Mouse (Mus musculus) midbrain, embryonic 12.5 days (tissue): Measurements from ENCODE around the gene Plcd3. TPM values are rescaled to one million over a fixed set of nuclear protein-coding genes. Genes with fewer than 3 reads are reported as not detected.

ENCODE experiments used
- ATAC-seq: fragments of 200-750 bp; cut with Nextera tagmentation; 2 replicates; pipeline ENCODE4 v1.8.0; 2017; ENCODE audit warnings: low read depth, moderate TSS enrichment, moderate library complexity; ENCODE audit not compliant: low FRiP score
- H3K27ac ChIP-seq: fragments of 300-500 bp; sonication (generic); replicated peaks from 2 replicates; pipeline ENCODE4 v1.5.1; 2016; ENCODE audit warnings: mild to moderate bottlenecking
- H3K27me3 ChIP-seq: fragments of 300-500 bp; sonication (generic); 2 replicates; pipeline ENCODE4 v1.6.1; 2016; ENCODE audit warnings: mild to moderate bottlenecking
- H3K36me3 ChIP-seq: fragments of 300-500 bp; sonication (generic); 2 replicates; pipeline ENCODE4 v1.6.1; 2016
- H3K4me1 ChIP-seq: fragments of 300-500 bp; sonication (generic); 2 replicates; pipeline ENCODE4 v1.6.1; 2016
- H3K4me2 ChIP-seq: fragments of 300-500 bp; sonication (generic); replicated peaks from 2 replicates; pipeline ENCODE4 v1.6.1; 2016; ENCODE audit warnings: mild to moderate bottlenecking, moderate library complexity
- H3K4me3 ChIP-seq: fragments of 300-500 bp; sonication (generic); 2 replicates; pipeline ENCODE4 v1.5.1; 2016; ENCODE audit warnings: mild to moderate bottlenecking
- H3K9ac ChIP-seq: fragments of 300-500 bp; sonication (generic); replicated peaks from 2 replicates; pipeline ENCODE4 v1.6.1; 2016; ENCODE audit warnings: mild to moderate bottlenecking, moderate library complexity
- H3K9me3 ChIP-seq: fragments of 300-500 bp; sonication (generic); 2 replicates; pipeline ENCODE4 v1.6.1; 2016; ENCODE audit warnings: mild to moderate bottlenecking
- WGBS: fragments of 180-500 bp; shearing (Covaris S2); methylation state at CpG from one replicate; pipeline ENCODE4 v1.1.7; 2016; 5-methylcytosine and 5-hydroxymethylcytosine counted together
- polyA plus RNA-seq: library from polyadenylated mRNA; unstranded; fragments of >200 nt; fragmentation: Nextera tagmentation; extraction: Ambion mirVana; gene quantifications from 2 replicates; pipeline ENCODE4 v1.2.1, GENCODE M21; 2016

Plcd3 gene
- polyA plus RNA-seq, 1 experiment from 2014 or later = 1.1 TPM

DNA sequence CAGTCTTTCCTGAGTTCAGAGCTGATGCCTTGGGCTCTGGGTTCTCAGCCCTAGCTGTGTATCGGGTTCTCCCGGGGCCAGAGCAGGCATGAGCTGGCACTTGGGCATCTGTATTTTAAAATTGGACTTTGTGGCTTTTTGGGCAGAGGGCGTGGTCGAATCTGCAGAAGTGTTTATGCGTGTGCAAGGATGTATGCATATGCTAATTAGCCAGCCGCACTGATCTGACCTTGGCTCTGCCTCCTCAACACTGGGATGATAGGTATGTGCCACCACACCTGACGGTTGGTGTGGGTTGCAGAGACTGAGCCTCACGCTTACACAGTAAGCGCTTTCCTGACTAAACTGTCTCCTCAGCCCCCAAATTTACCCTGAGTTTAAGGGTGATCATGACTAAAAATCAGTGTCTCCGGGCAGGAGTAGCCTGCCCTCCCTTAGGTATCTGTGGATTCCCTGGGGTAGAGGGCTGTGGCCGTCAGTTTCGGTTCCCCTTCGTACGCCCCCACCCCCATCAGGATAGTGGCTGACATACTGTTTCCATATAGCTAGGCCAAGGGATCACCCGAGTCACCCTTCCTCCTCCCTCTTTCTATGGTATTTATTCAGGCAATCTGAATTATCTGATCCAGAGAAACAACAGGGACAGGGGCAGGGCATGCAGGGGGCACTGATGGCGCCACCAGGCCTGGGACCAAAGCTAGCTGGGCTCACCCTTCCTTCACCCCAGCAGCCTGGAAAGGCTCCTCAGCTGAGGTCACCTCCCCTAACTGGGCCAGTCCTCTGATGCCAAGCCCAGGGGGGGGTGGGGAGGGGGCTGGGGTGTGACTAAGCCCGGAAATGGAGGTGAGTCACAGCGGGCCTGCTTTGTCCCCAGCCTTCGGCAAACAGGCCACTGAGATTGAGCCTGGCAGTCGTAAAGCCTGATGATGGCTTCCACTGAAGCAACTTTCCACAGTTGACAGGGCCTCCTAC lies 7.3 kb downstream of the Plcd3 start:
- no peak overlapping the region for H3K27ac ChIP-seq
- H3K9ac ChIP-seq = no peak overlapping the region
- ATAC-seq = no peak
- H3K9me3 ChIP-seq = no peaks in the 10 kb centered on the region
- no peak overlapping the region for H3K4me2 ChIP-seq
- 78% methylated on average over 20 of the region's 20 CpGs for WGBS
- peaks cover 24% of the 10 kb centered on the region for H3K27me3 ChIP-seq
- no peak overlapping the region for H3K4me3 ChIP-seq
- H3K36me3 ChIP-seq = no peaks in the 10 kb centered on the region
- H3K4me1 ChIP-seq = peaks cover 15% of the 10 kb centered on the region

DNA sequence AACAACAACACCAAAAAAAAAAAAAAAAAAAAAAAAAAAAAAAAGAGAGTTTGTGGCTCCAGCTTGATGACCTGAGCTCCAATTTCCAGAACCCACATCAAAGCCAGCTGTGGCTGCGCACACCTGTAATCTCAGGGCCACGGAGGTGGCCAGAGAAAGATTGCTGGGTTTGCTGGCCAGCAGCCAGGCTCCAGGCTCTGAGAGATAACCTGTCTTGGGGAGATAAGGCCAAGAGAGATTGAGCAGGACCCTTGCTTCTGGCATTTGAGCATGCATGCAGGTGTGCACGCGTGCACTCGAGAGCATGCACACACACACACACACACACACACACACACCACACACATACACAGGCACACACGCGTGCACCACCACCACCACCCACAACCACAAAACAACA lies 8.2 kb downstream of the Plcd3 start:
- no peaks in the 10 kb centered on the region for H3K9me3 ChIP-seq
- peaks cover 11% of the 10 kb centered on the region for H3K4me1 ChIP-seq
- no peak overlapping the region for H3K9ac ChIP-seq
- H3K4me3 ChIP-seq = no peak overlapping the region
- 96% methylated on average over 7 of the region's 7 CpGs for WGBS
- H3K4me2 ChIP-seq = no peak overlapping the region
- no peak for ATAC-seq
- no peaks in the 10 kb centered on the region for H3K36me3 ChIP-seq
- H3K27ac ChIP-seq = no peak overlapping the region
- peaks cover 16% of the 10 kb centered on the region for H3K27me3 ChIP-seq

DNA sequence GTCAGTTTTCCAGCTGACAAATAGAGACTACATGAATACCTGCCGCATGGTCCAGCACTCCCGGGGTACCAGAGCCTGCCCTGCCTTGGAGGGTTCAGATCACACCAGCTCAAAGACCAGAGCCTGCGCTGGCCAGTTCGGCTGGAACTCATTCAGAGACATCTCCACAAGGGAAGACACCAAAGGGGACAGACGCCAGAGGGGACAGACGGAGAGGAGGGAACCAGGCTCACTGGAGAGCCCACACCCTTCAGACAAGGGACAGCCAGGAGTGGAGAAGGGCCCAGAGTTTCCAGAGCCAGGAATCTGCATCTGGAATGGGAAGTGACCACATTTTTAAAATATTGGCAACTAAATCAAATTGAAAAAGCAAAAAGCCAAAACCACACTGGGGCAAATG lies 19.8 kb downstream of the Plcd3 start:
- no peak for ATAC-seq
- no peaks in the 10 kb centered on the region for H3K36me3 ChIP-seq
- no peaks in the 10 kb centered on the region for H3K9me3 ChIP-seq
- H3K27me3 ChIP-seq = peaks cover 46% of the 10 kb centered on the region
- H3K4me1 ChIP-seq = peaks cover 11% of the 10 kb centered on the region
- no peak overlapping the region for H3K9ac ChIP-seq
- no peak overlapping the region for H3K4me2 ChIP-seq
- 50% methylated on average over 6 of the region's 6 CpGs for WGBS
- no peak overlapping the region for H3K4me3 ChIP-seq
- no peak overlapping the region for H3K27ac ChIP-seq

DNA sequence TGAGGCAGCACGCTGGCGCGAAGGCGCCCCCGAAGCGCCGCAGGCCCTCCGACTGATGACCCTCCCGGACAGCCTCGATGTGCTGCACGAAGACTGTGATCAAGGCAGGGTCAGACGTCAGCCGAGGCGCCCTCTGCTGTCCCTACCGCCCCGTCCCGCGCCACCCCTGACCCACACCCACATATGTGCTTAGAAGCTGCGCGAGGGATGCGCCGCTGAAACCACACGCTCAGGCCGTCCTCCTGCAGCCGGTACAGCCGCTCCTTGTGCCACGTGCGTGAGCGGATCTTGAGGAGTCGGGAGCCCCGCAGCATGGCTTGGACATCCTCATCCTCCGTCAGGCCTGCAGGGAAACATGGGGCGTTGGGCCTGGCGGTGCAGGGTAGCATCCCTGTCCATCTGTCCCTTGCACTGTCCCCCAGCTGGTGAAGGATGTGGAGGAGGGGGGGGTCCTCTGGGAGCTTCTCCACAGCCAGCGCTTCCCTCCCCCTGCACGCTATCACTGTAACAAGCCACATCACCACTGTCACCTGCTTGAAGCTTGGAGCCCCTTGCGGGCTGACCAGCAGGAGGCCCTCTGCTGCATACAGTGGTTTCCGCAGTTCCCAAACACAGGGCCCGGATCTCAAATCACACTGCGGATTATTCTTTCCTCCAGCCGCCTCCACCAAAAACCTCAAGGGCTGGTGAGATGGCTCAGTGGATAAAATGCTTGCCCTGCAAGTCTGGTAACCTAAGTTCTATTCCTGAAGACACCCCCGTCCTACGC lies 21.0 kb downstream of the Plcd3 start:
- Histone ChIP-seq H3K27ac (no peak overlapping the region), H3K27me3 (peaks cover 46% of the 10 kb centered on the region), H3K4me3 (peak overlapping the region; percentile 25), H3K4me2 (peak overlapping the region; percentile 46), H3K4me1 (peaks cover 11% of the 10 kb centered on the region), H3K9me3 (no peaks in the 10 kb centered on the region), H3K9ac (0 out of 2 replicates have a peak overlapping the region, but pooled peaks have one; percentile 15), H3K36me3 (no peaks in the 10 kb centered on the region)
- ATAC-seq = peak; percentile 52; the same call in 1 of the 2 replicates
- WGBS = 2% methylated on average over 43 of the region's 43 CpGs

DNA sequence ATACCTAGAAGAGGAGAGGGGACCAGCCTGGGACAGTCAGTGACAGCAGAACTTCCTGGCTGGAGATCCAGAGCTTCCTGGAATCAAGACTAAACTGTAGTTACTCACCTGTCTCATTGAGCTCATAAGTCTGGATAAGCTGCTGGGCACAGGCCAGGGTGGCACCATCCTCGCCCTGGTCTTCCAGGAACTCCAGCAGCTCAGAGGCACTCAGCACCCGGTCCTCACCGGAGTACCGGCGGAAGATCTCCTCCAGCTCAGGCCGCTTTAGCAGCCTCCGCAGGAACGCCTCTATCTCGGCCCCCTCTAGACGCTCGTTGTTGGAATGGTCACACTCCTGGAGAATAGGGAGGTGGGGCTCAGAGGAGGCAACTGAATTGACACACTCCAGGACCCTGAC lies 23.3 kb downstream of the Plcd3 start:
- H3K4me1 ChIP-seq = peaks cover 17% of the 10 kb centered on the region
- H3K9me3 ChIP-seq = no peaks in the 10 kb centered on the region
- ATAC-seq = no peak
- no peak overlapping the region for H3K4me3 ChIP-seq
- no peaks in the 10 kb centered on the region for H3K36me3 ChIP-seq
- peaks cover 46% of the 10 kb centered on the region for H3K27me3 ChIP-seq
- 83% methylated on average over 11 of the region's 11 CpGs for WGBS
- H3K27ac ChIP-seq = no peak overlapping the region
- no peak overlapping the region for H3K4me2 ChIP-seq
- no peak overlapping the region for H3K9ac ChIP-seq

DNA sequence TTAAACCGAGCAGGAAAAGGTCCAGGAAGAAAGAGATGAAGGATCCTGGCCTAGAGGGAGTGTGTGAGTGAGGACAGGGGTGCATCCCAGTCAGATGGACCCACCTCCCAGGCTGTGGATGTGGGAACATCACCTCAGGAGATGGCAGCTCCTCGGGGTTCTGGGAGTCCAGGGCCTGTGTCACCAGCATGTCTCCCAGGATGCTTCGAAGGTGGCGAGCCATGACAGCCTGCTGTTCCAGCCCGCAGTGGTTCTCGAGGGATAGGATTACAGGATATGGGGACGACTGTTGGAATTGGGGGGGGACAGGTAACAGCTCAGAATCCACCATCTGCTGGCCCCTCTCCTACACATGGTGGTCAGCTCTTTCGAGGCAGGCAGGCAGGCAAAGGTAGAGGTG lies 24.9 kb downstream of the Plcd3 start:
- H3K4me1 ChIP-seq = peaks cover 17% of the 10 kb centered on the region
- WGBS = 88% methylated on average over 8 of the region's 8 CpGs
- H3K4me3 ChIP-seq = no peak overlapping the region
- H3K9ac ChIP-seq = no peak overlapping the region
- no peak overlapping the region for H3K27ac ChIP-seq
- H3K27me3 ChIP-seq = peaks cover 32% of the 10 kb centered on the region
- no peaks in the 10 kb centered on the region for H3K36me3 ChIP-seq
- H3K4me2 ChIP-seq = no peak overlapping the region
- no peak for ATAC-seq
- H3K9me3 ChIP-seq = no peaks in the 10 kb centered on the region

DNA sequence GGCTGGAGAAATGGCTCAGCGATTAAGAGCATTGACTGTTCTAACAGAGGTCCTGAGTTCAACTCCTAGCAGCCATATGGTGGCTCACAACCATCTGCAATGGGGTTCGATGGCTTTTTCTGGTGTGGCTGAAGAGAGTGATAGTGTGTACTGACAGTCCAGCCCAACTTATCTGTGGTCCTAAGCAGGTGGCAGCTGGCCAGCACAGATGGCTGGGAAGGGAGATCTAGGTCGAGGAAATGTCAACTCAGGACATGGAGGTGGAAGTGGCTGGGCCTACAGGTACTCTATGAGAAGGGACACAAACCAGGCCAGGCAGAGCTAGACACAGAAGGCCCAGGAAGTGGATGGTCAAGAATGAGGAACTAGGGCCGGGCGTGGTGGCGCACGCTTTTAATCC lies 25.4 kb downstream of the Plcd3 start:
- 95% methylated on average over 7 of the region's 7 CpGs for WGBS

DNA sequence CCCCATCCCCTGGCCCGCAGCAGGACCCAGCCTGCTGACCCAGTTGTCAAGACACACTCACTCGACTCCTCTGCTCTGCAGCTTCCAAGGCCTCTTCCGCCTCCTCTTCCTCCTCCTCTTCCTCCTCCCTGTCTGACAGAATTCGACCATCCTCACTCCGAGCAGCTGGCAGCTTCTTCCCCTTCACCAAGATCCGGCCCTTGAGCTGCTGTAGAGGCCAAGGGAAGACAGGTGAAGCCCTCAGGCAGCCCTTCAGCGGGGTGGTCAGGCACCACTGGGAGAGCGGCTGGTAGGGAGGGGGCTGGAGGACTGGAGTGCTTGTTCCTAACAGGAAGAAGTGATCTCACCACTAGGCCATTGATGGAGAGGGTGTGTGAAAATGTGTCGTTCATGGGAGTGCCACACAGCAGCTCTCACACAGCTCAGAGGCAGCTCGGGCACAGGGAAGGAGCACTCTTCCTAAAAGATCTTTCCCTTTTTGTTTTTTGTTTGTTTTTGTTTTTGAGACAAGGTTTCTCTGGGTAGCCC lies 26.6 kb downstream of the Plcd3 start:
- ATAC-seq = no peak
- no peaks in the 10 kb centered on the region for H3K9me3 ChIP-seq
- no peak overlapping the region for H3K27ac ChIP-seq
- no peak overlapping the region for H3K4me2 ChIP-seq
- H3K36me3 ChIP-seq = peaks cover 10% of the 10 kb centered on the region; the same call in 1 of the 2 replicates
- 28% methylated on average over 10 of the region's 10 CpGs for WGBS
- peaks cover 5% of the 10 kb centered on the region; the same call in 1 of the 2 replicates for H3K4me1 ChIP-seq
- H3K4me3 ChIP-seq = no peak overlapping the region
- H3K27me3 ChIP-seq = peaks cover 15% of the 10 kb centered on the region
- H3K9ac ChIP-seq = no peak overlapping the region

More for the DNA sequence above, 25.4 kb downstream of the Plcd3 start:
- Histone ChIP-seq H3K4me2 (no peak overlapping the region), H3K27ac (no peak overlapping the region), H3K4me1 (peaks cover 17% of the 10 kb centered on the region), H3K9ac (no peak overlapping the region), H3K4me3 (no peak overlapping the region), H3K36me3 (no peaks in the 10 kb centered on the region), H3K27me3 (peaks cover 26% of the 10 kb centered on the region), H3K9me3 (no peaks in the 10 kb centered on the region)
- ATAC-seq = no peak

DNA sequence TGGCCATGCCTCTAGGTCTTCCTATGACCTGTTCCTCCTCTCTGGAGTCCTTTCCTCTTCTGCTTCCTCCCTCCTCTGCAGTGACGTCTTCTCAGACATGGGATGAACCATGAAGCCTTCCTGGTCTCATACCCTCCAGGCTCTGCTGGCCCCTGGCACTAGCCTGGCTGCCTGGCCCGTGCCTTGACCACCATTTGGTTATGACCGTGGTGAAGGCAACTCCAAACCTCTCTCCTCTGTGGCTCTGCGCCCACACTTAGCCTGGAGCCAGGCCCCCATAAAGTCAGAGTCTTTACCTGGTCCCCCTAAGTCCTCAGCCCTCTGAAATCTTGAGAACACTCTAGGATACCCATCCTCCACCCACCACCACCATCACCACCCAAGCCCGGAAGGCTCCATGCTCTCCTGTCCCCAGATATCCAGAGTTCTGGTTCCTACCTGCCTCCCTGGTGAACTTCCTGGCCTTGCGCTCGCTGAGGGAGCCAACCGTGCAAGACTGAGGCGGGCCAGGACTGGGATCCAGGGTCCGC lies 27.3 kb downstream of the Plcd3 start:
- WGBS = 51% methylated on average over 10 of the region's 10 CpGs
- H3K4me2 ChIP-seq = no peak overlapping the region
- no peak for ATAC-seq

DNA sequence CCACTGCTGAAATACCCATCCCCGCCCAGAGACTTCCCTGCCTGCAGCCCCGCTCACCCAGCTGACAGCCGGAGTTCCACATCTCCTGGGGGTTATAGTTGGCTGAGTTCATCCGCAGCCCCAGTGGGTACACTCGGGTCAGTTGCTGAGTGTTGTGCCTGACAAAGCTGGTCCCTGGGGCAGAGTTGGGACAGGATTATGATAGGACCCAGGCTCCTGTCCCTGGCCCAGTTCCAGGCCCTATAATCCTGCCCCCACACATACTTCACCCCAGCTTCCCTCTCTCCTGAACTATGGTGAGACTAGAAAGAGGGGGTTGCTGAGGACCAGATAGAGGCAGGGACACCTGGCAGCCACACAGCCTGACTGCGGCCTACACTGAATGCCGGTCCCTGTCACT lies 27.8 kb downstream of the Plcd3 start:
- Histone ChIP-seq H3K9ac (no peak overlapping the region), H3K4me1 (peaks cover 5% of the 10 kb centered on the region; the same call in 1 of the 2 replicates), H3K4me2 (no peak overlapping the region), H3K36me3 (peaks cover 22% of the 10 kb centered on the region), H3K27ac (no peak overlapping the region), H3K9me3 (no peaks in the 10 kb centered on the region), H3K4me3 (no peak overlapping the region), H3K27me3 (peaks cover 3% of the 10 kb centered on the region)
- 91% methylated on average over 7 of the region's 7 CpGs for WGBS
- ATAC-seq = no peak

More for the DNA sequence above, 27.3 kb downstream of the Plcd3 start:
- Histone ChIP-seq H3K4me3 (no peak overlapping the region), H3K9me3 (no peaks in the 10 kb centered on the region), H3K27ac (no peak overlapping the region), H3K36me3 (peaks cover 17% of the 10 kb centered on the region), H3K27me3 (peaks cover 8% of the 10 kb centered on the region), H3K4me1 (peaks cover 5% of the 10 kb centered on the region; the same call in 1 of the 2 replicates), H3K9ac (no peak overlapping the region)

DNA sequence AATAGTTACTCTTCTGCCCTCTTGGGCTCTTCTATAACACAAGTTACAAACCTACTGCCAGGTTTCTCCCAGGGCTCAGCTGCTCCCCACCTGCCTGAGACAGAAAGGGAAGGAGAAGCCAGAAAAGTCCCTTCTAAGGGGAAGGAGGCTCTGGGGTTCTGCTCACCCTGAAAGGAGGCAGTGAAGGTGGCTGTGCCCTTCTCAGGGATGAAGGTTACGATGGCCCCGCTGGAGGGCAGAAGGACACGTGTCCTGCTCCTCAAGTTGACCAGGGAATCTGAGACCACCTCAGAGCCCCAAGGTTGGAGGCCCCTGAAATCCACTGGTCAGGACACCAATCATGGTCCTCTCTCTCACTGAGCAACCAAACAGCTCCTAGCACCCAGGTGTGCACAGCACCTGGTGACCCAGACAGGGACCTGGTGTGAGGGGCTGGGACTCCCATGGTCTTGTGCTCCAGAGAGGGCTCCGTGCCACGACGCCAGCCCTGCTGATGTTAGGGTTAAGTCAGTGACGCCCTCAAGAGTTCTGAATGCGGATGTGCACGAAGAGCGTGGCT lies 31.1 kb downstream of the Plcd3 start:
- ATAC-seq = no peak
- Histone ChIP-seq H3K4me2 (no peak overlapping the region), H3K4me1 (peaks cover 5% of the 10 kb centered on the region; the same call in 1 of the 2 replicates), H3K9me3 (no peaks in the 10 kb centered on the region), H3K27ac (no peak overlapping the region), H3K36me3 (peaks cover 55% of the 10 kb centered on the region), H3K4me3 (no peak overlapping the region), H3K27me3 (no peaks in the 10 kb centered on the region), H3K9ac (no peak overlapping the region)
- WGBS = 92% methylated on average over 10 of the region's 10 CpGs
